Mouse (Mus musculus) megakaryocyte, embryonic 14.5 days (primary cell): ENCODE results near the gene Sbf2. TPM values are rescaled to one million over a fixed set of nuclear protein-coding genes. Genes with fewer than 3 reads are reported as not detected.
A peak's percentile ranks its signal among the peaks of the same experiment; 100 is the strongest.

Experiments
- H3K27me3 ChIP-seq: replicated peaks from 2 replicates; pipeline ENCODE3; 2012; ENCODE audit warnings: inconsistent platforms
- H3K36me3 ChIP-seq: replicated peaks from 2 replicates; pipeline ENCODE3; 2012; ENCODE audit warnings: low read length, inconsistent platforms, mixed read lengths
- H3K4me1 ChIP-seq: 2 replicates; pipeline ENCODE4 v1.6.1; 2012; ENCODE audit warnings: inconsistent platforms
- H3K4me3 ChIP-seq: replicated peaks from 2 replicates; pipeline ENCODE3; 2012; ENCODE audit warnings: moderate library complexity, mild to moderate bottlenecking, inconsistent platforms
- H3K9me3 ChIP-seq: 2 replicates; pipeline ENCODE4 v1.6.1; 2012; ENCODE audit warnings: inconsistent platforms
- FLI1 ChIP-seq: IDR thresholded peaks from 2 replicates; pipeline ENCODE4 v1.6.1; 2012; ENCODE audit warnings: low read length, inconsistent platforms, mixed read lengths
- GATA1 ChIP-seq: IDR thresholded peaks from 3 replicates; pipeline ENCODE4 v1.6.1; 2012; ENCODE audit warnings: mixed read lengths, low read length, inconsistent platforms, borderline replicate concordance
- polyA plus RNA-seq: library from polyadenylated mRNA; stranded (reverse); fragments of >175 nt; gene quantifications from 2 replicates; pipeline ENCODE4 v1.2.3, GENCODE M21; 2012; ENCODE audit warnings: low replicate concordance; ENCODE audit not compliant: insufficient read depth

Gene Sbf2
- polyA plus RNA-seq, 1 experiment = 0.55 TPM

DNA sequence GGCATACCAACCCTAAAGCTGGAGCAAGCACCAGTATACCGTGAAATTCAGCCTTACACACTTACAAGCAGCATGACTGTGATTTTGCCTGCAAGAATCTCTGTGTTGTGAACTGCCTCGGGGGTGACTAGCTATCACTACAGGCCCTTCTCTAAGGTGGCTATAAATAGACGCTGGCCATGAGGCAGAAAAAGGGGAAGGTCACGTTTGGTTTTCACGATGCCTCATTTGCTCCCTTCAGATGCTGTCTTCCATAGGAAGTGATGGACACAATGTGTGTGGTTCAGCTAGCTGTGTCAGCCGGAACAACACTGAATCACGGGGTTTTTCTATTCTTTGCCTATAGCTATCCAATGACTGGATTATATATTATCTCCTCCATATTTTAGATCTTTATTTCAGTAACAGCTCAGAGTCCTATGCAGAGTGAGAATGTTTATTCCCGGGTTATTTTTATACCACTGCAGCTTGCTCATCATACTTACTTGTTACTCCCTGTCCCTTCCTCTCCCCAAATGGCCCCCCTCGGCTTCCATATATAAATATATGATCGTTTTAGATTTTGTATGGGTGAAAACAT lies 235.3 kb downstream of the Sbf2 start:
- H3K27me3 ChIP-seq = no peaks in the 10 kb centered on the region
- peak overlapping the region; percentile 59 for H3K4me3 ChIP-seq

DNA sequence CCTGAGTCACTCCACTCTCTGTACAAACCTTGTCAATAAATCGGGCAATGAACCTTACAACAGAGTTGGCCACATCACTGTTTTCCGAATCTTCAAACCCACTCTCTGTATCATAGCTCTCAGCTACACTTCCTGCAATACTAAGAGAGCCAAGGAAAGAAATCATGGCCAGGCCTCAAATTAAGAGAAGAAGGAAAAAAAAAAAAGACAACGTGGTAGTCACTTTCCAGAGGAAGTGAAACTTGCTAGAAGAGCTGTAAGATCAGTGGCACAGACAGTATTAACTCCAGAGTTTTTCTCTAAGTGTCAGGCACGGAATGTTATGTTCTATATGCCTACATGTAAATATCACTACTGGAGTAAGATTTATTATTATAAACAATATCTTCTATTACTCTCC lies 242.2 kb downstream of the Sbf2 start:
- Histone ChIP-seq H3K36me3 (no peaks in the 10 kb centered on the region), H3K4me3 (no peak overlapping the region), H3K9me3 (0 out of 2 replicates have a peak, but pooled peaks cover 3% of the 10 kb centered on the region), H3K4me1 (no peaks in the 10 kb centered on the region; the same call in none of the 2 replicates), H3K27me3 (peaks cover 6% of the 10 kb centered on the region)
- TF ChIP-seq GATA1 = no peak

More for the DNA sequence above, 235.3 kb downstream of the Sbf2 start:
- TF ChIP-seq FLI1 (no peak), GATA1 (no peak)
- Histone ChIP-seq H3K9me3 (no peaks in the 10 kb centered on the region), H3K36me3 (no peaks in the 10 kb centered on the region), H3K4me1 (peaks cover 38% of the 10 kb centered on the region)

DNA sequence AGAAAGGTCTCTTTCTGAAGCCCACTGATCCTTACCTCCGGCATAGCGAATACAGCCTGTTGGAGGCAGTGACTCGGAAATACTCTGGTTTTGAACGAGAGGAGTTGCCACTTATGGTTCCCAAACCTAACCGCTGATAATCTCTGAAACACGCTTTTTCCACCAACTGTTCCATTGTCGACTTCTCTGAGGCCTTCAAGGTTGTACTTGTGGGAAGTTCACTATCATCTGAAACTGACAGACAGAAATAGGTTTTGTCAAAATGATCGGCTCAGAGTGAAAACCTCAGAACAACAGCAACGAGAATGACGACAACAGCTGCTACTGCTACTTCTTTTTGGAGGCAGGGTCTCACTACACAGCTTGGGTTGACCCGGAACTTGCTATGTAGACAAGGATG lies 252.7 kb downstream of the Sbf2 start:
- no peak overlapping the region for H3K4me3 ChIP-seq
- no peak for TF ChIP-seq FLI1
- TF ChIP-seq GATA1 = no peak
- H3K36me3 ChIP-seq = no peaks in the 10 kb centered on the region
- H3K27me3 ChIP-seq = no peaks in the 10 kb centered on the region
- H3K9me3 ChIP-seq = 0 out of 2 replicates have a peak, but pooled peaks cover under 1% of the 10 kb centered on the region
- no peaks in the 10 kb centered on the region for H3K4me1 ChIP-seq

DNA sequence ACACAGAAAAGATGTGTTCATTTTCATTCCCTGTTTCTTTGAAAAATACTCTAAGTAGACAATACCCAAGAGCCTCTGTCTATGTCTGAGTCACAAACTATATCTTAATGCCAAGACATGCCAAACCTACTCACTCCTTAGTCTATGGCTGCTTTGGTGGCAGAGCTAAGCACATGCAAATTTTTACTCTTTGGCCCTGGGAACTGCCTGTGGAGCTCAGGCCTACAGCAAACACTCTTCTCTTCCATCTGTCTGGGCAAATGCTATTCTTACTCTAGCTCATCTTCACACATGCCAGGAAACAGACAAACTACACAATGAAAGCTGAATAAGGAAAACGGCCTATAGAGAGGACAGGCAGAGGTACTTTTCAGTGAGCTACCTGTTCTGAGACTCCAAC lies 253.2 kb downstream of the Sbf2 start:
- H3K9me3 ChIP-seq = no peaks in the 10 kb centered on the region
- no peak for TF ChIP-seq GATA1
- TF ChIP-seq FLI1 = no peak
- no peak overlapping the region for H3K4me3 ChIP-seq

DNA sequence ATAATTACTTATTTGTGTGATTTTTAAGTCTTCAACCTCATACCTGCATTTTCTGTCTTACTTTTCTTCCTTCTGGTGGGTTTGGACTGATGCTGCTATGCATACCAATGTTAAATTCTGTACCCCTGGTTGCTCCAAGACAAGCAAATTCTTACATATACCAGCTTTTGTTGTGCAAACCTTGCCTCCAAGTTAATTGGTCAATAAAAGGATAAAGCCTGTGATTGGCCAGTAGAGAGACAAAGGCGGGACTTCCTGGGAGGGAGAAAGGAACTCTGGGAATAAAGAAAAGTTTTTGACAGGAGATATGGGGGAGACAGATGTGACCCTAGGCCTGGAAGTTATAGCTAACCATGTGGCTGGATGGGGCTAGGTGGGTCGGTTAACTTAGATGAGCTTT lies 255.3 kb downstream of the Sbf2 start:
- Histone ChIP-seq H3K27me3 (no peaks in the 10 kb centered on the region), H3K36me3 (no peaks in the 10 kb centered on the region), H3K9me3 (no peaks in the 10 kb centered on the region), H3K4me1 (no peaks in the 10 kb centered on the region), H3K4me3 (no peak overlapping the region)
- TF ChIP-seq GATA1 = no peak
- TF ChIP-seq FLI1 = no peak

More for the DNA sequence above, 253.2 kb downstream of the Sbf2 start:
- H3K27me3 ChIP-seq = no peaks in the 10 kb centered on the region
- H3K4me1 ChIP-seq = no peaks in the 10 kb centered on the region
- no peaks in the 10 kb centered on the region for H3K36me3 ChIP-seq

DNA sequence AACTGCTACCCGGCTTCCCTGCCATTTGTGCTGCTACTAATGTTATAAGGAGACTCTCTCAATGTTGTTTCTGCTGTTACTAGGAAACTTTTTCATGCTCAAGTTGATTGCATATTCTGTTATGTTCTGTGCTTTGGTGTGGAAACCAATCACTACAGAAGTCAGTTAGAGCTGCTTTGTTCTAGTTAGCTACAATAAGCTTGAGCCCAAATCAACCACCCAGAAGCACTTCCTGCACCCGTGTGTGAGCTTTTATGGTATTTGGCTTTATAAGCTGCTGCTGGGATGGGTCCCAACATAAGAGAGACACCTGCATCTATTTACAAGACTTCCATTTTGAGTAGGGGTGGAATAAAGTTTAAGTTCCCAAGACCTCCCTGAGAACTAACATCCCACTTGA lies 260.8 kb downstream of the Sbf2 start:
- no peak for TF ChIP-seq FLI1
- TF ChIP-seq GATA1 = no peak
- H3K4me1 ChIP-seq = no peaks in the 10 kb centered on the region
- H3K9me3 ChIP-seq = no peaks in the 10 kb centered on the region

DNA sequence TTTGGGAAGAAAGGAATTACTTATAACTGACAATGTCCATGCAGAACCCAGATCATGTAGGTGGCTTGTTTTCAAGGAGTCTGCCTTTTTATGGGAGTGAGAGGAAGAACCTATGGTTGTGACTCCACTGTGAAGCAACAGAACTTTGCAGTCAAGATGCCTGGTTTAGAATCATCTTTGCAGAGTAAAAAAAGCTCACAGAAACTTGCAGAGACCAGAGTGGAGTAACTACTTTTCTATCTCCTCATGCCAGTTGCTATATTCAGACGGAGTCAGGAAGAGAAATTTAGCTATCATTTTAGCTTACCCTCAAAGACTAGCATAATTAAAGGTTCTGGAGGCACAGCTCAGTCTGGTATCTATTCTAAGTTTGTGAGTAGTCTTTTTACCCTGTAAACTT lies 267.5 kb downstream of the Sbf2 start:
- no peak for TF ChIP-seq GATA1
- no peak for TF ChIP-seq FLI1
- peaks cover 8% of the 10 kb centered on the region for H3K4me1 ChIP-seq

More for the DNA sequence above, 260.8 kb downstream of the Sbf2 start:
- Histone ChIP-seq H3K27me3 (no peaks in the 10 kb centered on the region), H3K36me3 (no peaks in the 10 kb centered on the region), H3K4me3 (no peak overlapping the region)

DNA sequence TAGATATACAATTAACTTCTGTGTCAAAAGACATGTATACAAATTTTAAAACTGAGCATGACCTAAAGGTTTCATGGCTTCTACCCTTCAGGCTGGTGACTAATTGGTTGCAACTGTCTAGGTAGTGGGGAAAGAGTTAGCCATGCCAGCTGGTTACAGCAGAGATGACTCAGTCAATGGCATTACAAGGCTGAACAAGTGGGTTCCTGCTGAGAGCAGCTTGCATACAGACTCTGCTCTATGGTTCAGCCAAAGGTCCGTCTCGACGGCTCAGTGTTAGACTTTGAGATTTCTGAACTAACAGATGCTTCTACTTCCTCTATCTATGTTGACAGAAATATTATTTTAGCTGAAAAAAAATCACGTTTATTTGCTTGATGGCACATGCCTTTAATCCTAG lies 277.1 kb downstream of the Sbf2 start:
- TF ChIP-seq FLI1 (no peak), GATA1 (no peak)
- no peaks in the 10 kb centered on the region for H3K36me3 ChIP-seq
- H3K4me1 ChIP-seq = peaks cover 11% of the 10 kb centered on the region
- H3K27me3 ChIP-seq = peaks cover 15% of the 10 kb centered on the region
- H3K9me3 ChIP-seq = no peaks in the 10 kb centered on the region
- H3K4me3 ChIP-seq = no peak overlapping the region

More for the DNA sequence above, 267.5 kb downstream of the Sbf2 start:
- Histone ChIP-seq H3K27me3 (peaks cover 4% of the 10 kb centered on the region), H3K36me3 (no peaks in the 10 kb centered on the region), H3K4me3 (no peak overlapping the region), H3K9me3 (0 out of 2 replicates have a peak, but pooled peaks cover 3% of the 10 kb centered on the region)

DNA sequence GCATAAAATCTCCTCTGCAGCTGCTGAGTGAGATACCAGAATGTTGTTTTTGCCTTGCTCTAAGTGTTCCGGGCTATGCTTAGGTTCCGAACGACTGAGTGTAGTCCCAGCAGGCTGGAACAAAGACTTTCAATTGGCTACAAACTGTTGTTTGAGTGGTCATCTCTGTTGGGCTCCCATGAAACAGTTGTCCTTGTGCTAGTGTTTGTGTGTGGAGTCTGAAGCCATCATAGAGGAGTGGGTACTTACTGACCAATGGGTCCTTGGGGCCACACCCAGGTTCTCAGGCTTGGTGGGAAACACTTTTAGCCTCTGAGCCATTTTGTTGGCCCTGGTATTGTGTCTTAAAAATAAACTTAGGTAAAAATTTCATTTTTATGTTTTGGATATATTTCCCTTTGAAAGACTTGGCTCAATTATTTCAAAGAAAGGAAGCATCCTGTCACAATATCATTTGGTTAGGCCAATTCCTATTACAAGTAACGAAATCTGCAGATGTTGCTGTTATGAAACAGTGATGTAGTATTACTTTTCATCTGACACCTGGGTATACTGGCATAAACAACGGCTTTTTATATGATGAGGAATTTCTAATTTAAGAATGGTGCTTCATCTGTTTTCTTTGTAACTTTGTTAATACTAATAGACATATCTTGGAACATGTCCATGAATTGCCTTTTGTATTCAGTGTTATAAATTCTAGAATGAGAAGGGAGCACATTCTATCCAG lies 289.2 kb downstream of the Sbf2 start:
- Histone ChIP-seq H3K36me3 (peaks cover 3% of the 10 kb centered on the region), H3K27me3 (peaks cover 25% of the 10 kb centered on the region)

DNA sequence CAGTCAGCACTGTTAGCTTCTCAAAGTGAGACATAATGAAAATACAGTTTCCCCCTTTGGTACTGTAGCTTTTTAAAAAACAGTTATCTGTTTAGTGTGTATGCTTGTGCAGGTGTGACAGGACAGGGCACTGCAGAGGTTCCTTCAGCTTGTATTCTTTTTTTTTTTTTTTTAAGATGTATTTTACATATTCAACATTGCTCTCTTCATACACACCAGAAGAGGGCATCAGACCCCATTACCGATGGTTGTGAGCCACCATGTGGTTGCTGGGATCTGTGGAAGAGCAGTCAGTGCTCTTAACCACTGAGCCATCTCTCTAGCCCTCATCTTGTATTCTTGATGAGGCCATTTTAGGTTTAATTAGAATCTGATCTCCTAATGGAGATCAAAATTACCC lies 289.9 kb downstream of the Sbf2 start:
- TF ChIP-seq GATA1 (no peak), FLI1 (no peak)
- Histone ChIP-seq H3K4me1 (peaks cover 11% of the 10 kb centered on the region), H3K9me3 (peaks cover 5% of the 10 kb centered on the region), H3K36me3 (peaks cover 3% of the 10 kb centered on the region), H3K27me3 (peaks cover 30% of the 10 kb centered on the region), H3K4me3 (no peak overlapping the region)

More for the DNA sequence above, 289.2 kb downstream of the Sbf2 start:
- TF ChIP-seq FLI1 = no peak
- no peak for TF ChIP-seq GATA1
- H3K4me1 ChIP-seq = peaks cover 6% of the 10 kb centered on the region; the same call in 1 of the 2 replicates
- H3K9me3 ChIP-seq = peaks cover 5% of the 10 kb centered on the region
- H3K4me3 ChIP-seq = no peak overlapping the region

DNA sequence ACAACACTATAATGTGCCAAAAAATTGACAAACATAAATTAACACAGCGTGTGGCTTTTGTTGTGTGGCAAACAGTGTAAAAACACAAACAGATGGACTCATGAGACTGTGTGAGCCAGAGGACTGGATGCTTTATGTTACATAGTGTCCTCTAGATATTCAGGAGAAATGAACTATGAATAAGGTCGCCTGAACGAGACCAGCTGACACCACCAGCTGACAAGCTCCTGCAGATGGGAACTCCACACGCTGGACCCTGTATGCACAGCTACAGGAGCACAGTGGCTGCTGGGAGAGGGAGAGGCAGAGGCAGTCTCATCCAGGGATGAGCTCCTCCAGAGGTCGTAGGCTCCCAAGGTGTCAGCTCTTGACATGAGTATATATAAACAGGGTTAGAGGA lies 293.6 kb downstream of the Sbf2 start:
- peaks cover 16% of the 10 kb centered on the region for H3K4me1 ChIP-seq
- H3K9me3 ChIP-seq = peaks cover 20% of the 10 kb centered on the region
- peaks cover 35% of the 10 kb centered on the region for H3K27me3 ChIP-seq
- no peak overlapping the region for H3K4me3 ChIP-seq
- peaks cover 6% of the 10 kb centered on the region for H3K36me3 ChIP-seq
- TF ChIP-seq FLI1 = no peak
- TF ChIP-seq GATA1 = no peak
